ENCODE assay signal across 18 mouse cellular contexts in the genomic region with DNA sequence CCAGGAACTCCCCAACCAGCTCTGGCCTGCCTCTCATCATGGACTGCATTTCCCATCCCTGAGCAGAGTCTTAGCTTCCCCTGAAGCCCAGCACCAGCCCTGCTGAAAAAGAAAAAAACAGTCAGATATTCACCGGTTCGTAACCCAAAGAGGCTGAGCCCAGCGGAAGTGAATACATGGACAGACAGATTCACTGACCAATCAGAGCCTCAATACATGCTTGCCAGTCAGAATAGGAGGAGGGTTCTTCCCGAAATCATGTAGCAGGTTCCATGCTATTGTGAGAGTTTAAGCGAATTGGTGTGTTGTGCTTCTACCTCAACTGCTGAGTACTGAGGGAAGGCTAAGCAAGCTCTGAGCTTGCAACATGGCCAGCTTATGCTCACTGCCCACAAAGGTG.
"Had no signal": no experiment of that assay in that cellular context is flagged by ENCODE, and none has a peak within 500 bp of the region (broad histone marks: within the 10 kb centered on the region; RNA-seq: fewer than 3 reads in every experiment).

No protein-coding gene starts in this region.

- H3K36me3 ChIP-seq: lung, embryonic 15.5 days; midbrain, embryonic 13.5 days; midbrain, embryonic 15.5 days; neural tube, embryonic 12.5 days had no signal

- H3K4me1 ChIP-seq: lung, embryonic 15.5 days; megakaryocyte, embryonic 14.5 days; midbrain, embryonic 13.5 days; midbrain, embryonic 15.5 days; neural tube, embryonic 12.5 days had no signal

- H3K4me3 ChIP-seq: lung, embryonic 15.5 days; megakaryocyte, embryonic 14.5 days; midbrain, embryonic 13.5 days; midbrain, embryonic 15.5 days; neural tube, embryonic 12.5 days had no signal

- H3K27ac ChIP-seq: lung, embryonic 15.5 days; macrophage; midbrain, embryonic 13.5 days; midbrain, embryonic 15.5 days; neural tube, embryonic 12.5 days had no signal

- H3K9me3 ChIP-seq: megakaryocyte, embryonic 14.5 days had no signal

- H3K4me2 ChIP-seq: lung, embryonic 15.5 days; midbrain, embryonic 11.5 days; midbrain, embryonic 13.5 days; midbrain, embryonic 15.5 days; neural tube, embryonic 12.5 days had no signal

- H3K9ac ChIP-seq: liver, postnatal 0 days; lung, embryonic 15.5 days; midbrain, embryonic 13.5 days; midbrain, embryonic 15.5 days; neural tube, embryonic 12.5 days had no signal

- ATAC-seq: liver, postnatal 0 days; lung, postnatal 0 days; midbrain, embryonic 13.5 days; midbrain, embryonic 15.5 days had no signal

- H3K27me3 ChIP-seq: lung, embryonic 15.5 days; megakaryocyte, embryonic 14.5 days; midbrain, embryonic 13.5 days; midbrain, embryonic 15.5 days; neural tube, embryonic 12.5 days had no signal

- DNase-seq: liver, postnatal 0 days; lung, adult 2 months; lung, postnatal 14 days; lung, postnatal 36 days; right cerebral cortex, postnatal 25 days; right cerebral cortex, postnatal 4 days; spleen, adult 18-20 months; thymus, adult 18-20 months; thymus, postnatal 14 days; thymus, postnatal 36 days had no signal
